Mouse (Mus musculus) forebrain, embryonic 14.5 days (tissue): ENCODE measurements at regions not wholly inside any gene's neighbourhood (a gene's known extent, or its start where the extent isn't known, plus 50 kb on each side); places are given as distances from the start of the nearest gene placed in this dataset.
"Not testable (repeated sequence)": the region's sequence is repeated elsewhere in the genome, so short reads cannot be mapped to it uniquely, and the experiment has no call there.

Experiments
- ATAC-seq: fragments of 200-750 bp; cut with Nextera tagmentation; 2 replicates; pipeline ENCODE4 v1.8.0; 2017; ENCODE audit warnings: mild to moderate bottlenecking, moderate library complexity
- DNase-seq: peaks from one replicate; pipeline ENCODE4 v3.0.0-alpha.2; 2015; ENCODE audit warnings: low spot score
- H3K27ac ChIP-seq: fragments of 300-500 bp; sonication (generic); 2 replicates; pipeline ENCODE4 v1.5.1; 2014; ENCODE audit warnings: low read depth, mild to moderate bottlenecking, control low read depth, low read length, moderate library complexity
- H3K27me3 ChIP-seq: fragments of 300-500 bp; sonication (generic); replicated peaks from 2 replicates; pipeline ENCODE4 v1.6.1; 2014; ENCODE audit warnings: low read length, control low read depth, mixed read lengths; ENCODE audit not compliant: control insufficient read depth, insufficient read depth
- H3K36me3 ChIP-seq: fragments of 300-500 bp; sonication (generic); 2 replicates; pipeline ENCODE4 v1.6.1; 2014; ENCODE audit warnings: low read length, control low read depth; ENCODE audit not compliant: control insufficient read depth, insufficient read depth
- H3K4me1 ChIP-seq: fragments of 300-500 bp; sonication (generic); 2 replicates; pipeline ENCODE4 v1.6.1; 2014; ENCODE audit warnings: antibody characterized with exemption, low read length, control low read depth; ENCODE audit not compliant: control insufficient read depth, insufficient read depth
- H3K4me2 ChIP-seq: fragments of 300-500 bp; sonication (generic); 2 replicates; pipeline ENCODE4 v1.6.1; 2014; ENCODE audit warnings: mild to moderate bottlenecking, control low read depth, low read length
- H3K4me3 ChIP-seq: fragments of 300-500 bp; sonication (generic); 2 replicates; pipeline ENCODE4 v1.5.1; 2014; ENCODE audit warnings: low read depth, low read length, control low read depth
- H3K9ac ChIP-seq: fragments of 300-500 bp; sonication (generic); 2 replicates; pipeline ENCODE4 v1.6.1; 2014; ENCODE audit warnings: mild to moderate bottlenecking, low read length, control low read depth, moderate library complexity
- H3K9me3 ChIP-seq: fragments of 300-500 bp; sonication (generic); replicated peaks from 2 replicates; pipeline ENCODE4 v1.6.1; 2016; ENCODE audit warnings: low read length, control low read depth, mixed read lengths; ENCODE audit not compliant: control insufficient read depth
- WGBS: fragments of 180-500 bp; shearing (Covaris S2); extraction: QIAGEN DNeasy Blood & Tissue Kit; methylation state at CpG from one replicate; pipeline ENCODE4 v1.1.7; 2014; 5-methylcytosine and 5-hydroxymethylcytosine counted together

DNA sequence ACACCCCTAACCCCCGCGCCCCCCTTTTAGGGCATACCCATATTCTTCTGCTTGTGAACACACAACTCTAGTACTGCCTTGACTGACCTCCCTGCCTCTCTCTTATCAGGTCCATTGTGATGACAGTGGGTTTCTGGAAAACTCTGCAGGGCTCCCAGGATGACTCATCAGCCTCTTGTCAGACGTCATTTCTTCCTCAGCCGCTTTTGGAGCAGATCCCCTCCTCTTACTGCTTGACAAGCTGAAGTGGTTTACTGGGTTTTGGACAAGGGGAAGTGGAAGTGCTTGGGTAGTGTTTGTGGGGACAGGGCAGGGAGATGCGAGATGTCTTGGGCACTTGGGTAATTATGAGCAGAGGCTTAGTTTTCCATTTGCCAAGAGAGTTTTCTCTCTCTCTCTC, 85.5 kb upstream of the Vav3 start:
- Histone ChIP-seq H3K4me3 (no peak overlapping the region), H3K9ac (no peak overlapping the region), H3K9me3 (no peaks in the 10 kb centered on the region), H3K27ac (no peak overlapping the region), H3K4me2 (no peak overlapping the region), H3K4me1 (no peaks in the 10 kb centered on the region), H3K27me3 (no peaks in the 10 kb centered on the region), H3K36me3 (no peaks in the 10 kb centered on the region)
- ATAC-seq: no peak
- 82% methylated on average over 5 of the region's 5 CpGs for WGBS
- no peak for DNase-seq

DNA sequence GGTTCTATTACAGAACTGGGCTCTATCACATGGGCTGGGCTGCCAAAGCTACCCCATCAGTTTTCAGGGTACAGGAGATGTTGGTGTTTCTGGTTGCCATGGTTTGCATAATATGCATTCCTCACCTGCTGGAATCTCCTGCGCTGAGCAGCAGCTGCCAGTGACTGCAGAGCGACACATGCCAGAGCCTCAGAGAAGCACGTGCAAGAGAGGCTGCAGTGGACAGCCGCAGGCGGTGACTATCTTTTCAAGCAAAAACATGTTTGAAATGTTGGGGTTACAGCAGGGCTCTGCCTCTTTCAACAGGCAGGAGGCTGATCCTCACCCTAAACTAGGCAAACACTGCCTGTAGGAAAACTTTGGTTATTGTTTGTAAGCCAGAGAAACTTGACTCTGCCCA, 83.7 kb upstream of the Vav3 start:
- Histone ChIP-seq H3K4me3 (no peak overlapping the region), H3K27me3 (no peaks in the 10 kb centered on the region), H3K27ac (no peak overlapping the region), H3K9me3 (no peaks in the 10 kb centered on the region), H3K36me3 (no peaks in the 10 kb centered on the region), H3K4me1 (no peaks in the 10 kb centered on the region), H3K4me2 (no peak overlapping the region), H3K9ac (no peak overlapping the region)
- WGBS: 85% methylated on average over 5 of the region's 5 CpGs
- no peak for ATAC-seq
- DNase-seq: no peak

DNA sequence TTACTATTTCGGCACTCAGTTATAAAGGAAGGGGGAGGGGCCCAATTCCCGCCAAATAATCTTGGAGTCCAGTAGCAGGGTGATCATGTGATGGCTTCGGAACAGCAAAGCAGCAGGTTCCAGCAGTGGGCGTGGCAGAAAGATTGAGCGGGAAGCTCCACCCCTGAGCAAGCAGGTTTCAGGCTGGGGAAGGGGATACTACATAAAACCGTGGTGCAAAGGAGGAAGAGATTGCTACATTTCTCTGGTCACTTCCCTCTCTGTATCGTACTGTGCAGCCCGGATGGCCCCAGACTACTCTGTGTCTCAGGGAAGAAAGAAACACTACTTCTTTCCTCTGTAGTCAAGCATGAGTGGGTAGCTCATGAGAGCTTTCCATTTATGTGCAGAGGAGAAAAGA, 73.5 kb upstream of the Vav3 start:
- H3K4me1 ChIP-seq, H3K36me3 ChIP-seq, H3K27me3 ChIP-seq, ATAC-seq, H3K4me3 ChIP-seq, DNase-seq, H3K27ac ChIP-seq, H3K9ac ChIP-seq, H3K9me3 ChIP-seq, H3K4me2 ChIP-seq: not testable (repeated sequence)
- WGBS: 82% methylated on average over 8 of the region's 8 CpGs

DNA sequence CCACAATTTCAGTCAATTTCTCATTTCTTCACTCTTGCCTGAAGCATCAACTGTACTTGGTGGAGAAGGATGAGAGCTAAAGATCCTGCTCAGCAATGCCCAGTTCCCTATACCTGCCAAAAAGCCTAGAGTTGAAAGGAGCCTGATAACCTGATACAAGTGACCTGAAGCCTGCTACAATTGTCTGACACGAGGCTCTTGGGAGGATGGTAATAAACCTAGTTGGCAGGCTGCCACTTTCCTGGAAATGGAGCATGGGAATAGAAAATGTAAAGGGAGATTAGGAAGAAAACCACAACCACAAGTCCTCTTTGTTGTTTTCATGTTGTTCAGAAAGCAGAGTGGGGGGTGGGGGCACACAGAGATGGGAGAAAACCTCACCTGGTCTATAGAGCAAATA, 69.7 kb upstream of the Vav3 start:
- H3K27me3 ChIP-seq: no peaks in the 10 kb centered on the region
- H3K4me1 ChIP-seq: no peaks in the 10 kb centered on the region
- no peak overlapping the region for H3K4me3 ChIP-seq
- H3K4me2 ChIP-seq: no peak overlapping the region
- H3K9ac ChIP-seq: no peak overlapping the region
- ATAC-seq (no peak), DNase-seq (peak; percentile 14)
- no peaks in the 10 kb centered on the region for H3K9me3 ChIP-seq
- no peak overlapping the region for H3K27ac ChIP-seq
- WGBS: 6% methylated on average over 1 of the region's 1 CpGs
- H3K36me3 ChIP-seq: no peaks in the 10 kb centered on the region

- peak; percentile 30 for DNase-seq
- Histone ChIP-seq H3K27ac (no peak overlapping the region), H3K4me1 (no peaks in the 10 kb centered on the region), H3K27me3 (no peaks in the 10 kb centered on the region), H3K9me3 (no peaks in the 10 kb centered on the region), H3K9ac (no peak overlapping the region), H3K36me3 (no peaks in the 10 kb centered on the region), H3K4me2 (no peak overlapping the region), H3K4me3 (no peak overlapping the region)
- WGBS: 53% methylated on average over 5 of the region's 5 CpGs
- ATAC-seq: peak; percentile 55; the same call in 1 of the 2 replicates
Measured at GRCm38 (mm10) chr3:109273074-109273801, 67.2 kb upstream of the Vav3 start.

DNA sequence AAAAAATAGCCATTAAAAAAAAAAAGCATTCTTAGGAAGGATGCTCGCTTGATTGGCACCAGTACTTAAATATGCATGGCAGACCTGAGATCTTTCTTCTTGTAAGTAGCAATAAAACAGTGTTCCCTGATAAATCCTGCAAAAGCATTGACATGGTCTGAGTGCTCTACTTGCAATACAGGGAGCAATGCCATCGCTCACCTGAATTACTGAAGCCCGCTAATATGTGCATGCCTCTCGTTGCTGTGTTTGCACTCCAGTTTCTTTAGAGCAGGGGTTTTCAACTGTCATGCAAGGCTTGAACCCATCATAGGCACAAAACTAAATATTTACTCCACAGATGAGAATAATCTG, 66.7 kb upstream of the Vav3 start:
- ATAC-seq: no peak
- H3K9me3 ChIP-seq: no peaks in the 10 kb centered on the region
- H3K4me3 ChIP-seq: no peak overlapping the region
- no peak for DNase-seq
- no peak overlapping the region for H3K9ac ChIP-seq
- H3K27ac ChIP-seq: no peak overlapping the region
- no peaks in the 10 kb centered on the region for H3K27me3 ChIP-seq
- 87% methylated on average over 4 of the region's 4 CpGs for WGBS
- H3K4me2 ChIP-seq: no peak overlapping the region
- no peaks in the 10 kb centered on the region for H3K36me3 ChIP-seq
- H3K4me1 ChIP-seq: no peaks in the 10 kb centered on the region

- no peaks in the 10 kb centered on the region for H3K27me3 ChIP-seq
- no peak overlapping the region for H3K9ac ChIP-seq
- H3K4me1 ChIP-seq: no peaks in the 10 kb centered on the region
- ATAC-seq (no peak), DNase-seq (no peak)
- H3K4me3 ChIP-seq: no peak overlapping the region
- no peak overlapping the region for H3K27ac ChIP-seq
- H3K9me3 ChIP-seq: no peaks in the 10 kb centered on the region
- H3K4me2 ChIP-seq: no peak overlapping the region
- 62% methylated on average over 1 of the region's 1 CpGs for WGBS
- no peaks in the 10 kb centered on the region for H3K36me3 ChIP-seq
Measured at GRCm38 (mm10) chr3:109279086-109279485, 61.4 kb upstream of the Vav3 start.

DNA sequence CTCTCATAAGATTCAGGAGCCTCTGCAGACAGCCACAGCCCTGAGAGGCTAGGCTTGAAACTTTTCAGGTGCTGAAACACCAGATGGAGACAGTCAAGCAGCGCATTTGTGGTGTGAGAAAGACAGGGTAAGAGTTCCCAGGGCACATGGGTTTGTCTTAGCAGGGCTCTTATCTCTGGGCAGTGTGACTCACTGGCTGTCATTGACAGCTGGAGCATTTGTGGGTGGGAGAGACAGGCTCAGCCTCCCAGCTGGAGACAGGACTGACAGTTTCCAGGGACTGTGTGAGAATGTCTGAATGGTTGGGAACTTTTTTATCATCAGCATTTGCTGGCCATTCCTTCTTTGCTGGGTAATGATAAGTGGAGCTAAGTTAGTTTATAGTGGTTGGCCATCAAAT, 53.9 kb upstream of the Vav3 start:
- Histone ChIP-seq H3K36me3 (no peaks in the 10 kb centered on the region), H3K27me3 (no peaks in the 10 kb centered on the region), H3K9ac (no peak overlapping the region), H3K4me2 (no peak overlapping the region), H3K4me3 (no peak overlapping the region), H3K4me1 (no peaks in the 10 kb centered on the region), H3K27ac (no peak overlapping the region), H3K9me3 (no peaks in the 10 kb centered on the region)
- WGBS: 88% methylated on average over 1 of the region's 1 CpGs
- DNase-seq (no peak), ATAC-seq (no peak)
